Mouse (Mus musculus): ENCODE results near the gene Gm9945. TPM values are rescaled to one million over a fixed set of nuclear protein-coding genes. Genes with fewer than 3 reads are reported as not detected.
A peak's percentile ranks its signal among the peaks of the same experiment; 100 is the strongest.

Gene Gm9945
- polyA plus RNA-seq, 1 experiment from 2014 or later, result not detected

DNA sequence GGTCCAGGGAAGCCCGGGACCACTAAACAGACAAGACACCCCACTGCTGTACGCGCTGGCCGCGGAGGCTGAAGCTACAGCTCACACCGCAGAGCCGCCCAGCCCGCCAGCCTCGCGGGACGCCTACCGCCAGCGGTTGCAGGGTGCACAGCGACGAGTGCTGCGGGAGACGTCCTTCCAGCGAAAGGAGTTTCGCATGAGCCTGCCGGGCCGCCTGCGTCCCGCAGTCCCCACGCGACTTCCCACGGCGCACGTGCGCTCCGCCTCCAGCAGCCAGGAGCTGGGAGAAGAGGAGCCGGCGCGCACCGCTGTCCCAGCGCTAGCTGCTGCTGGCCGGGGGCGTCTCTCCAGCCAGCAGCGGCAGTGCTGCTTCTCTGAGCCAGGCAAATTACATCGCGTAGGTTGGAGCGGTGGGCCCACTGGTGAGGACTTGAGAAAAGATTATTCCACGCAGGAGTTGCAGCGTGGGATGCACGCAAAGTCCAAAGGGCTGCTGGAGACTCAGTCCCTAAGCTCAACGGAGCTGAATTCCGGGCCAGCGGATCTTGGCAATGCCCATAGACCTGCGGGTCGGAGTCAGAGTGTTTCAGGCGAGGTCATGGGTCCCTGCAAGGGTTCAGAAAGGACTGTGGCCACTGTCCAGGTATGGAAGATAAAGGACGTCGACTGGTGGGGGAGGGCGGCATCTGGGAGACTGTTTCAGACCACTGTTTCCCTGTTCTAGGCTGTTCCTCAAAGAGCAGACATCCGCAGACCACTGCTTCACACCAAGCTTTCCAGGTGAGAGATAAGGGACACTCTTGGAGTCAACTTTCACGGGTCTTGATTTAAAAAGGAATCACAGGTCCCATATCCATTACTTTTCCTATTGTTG is 16.2 kb upstream of the Gm9945 start:
- peaks cover 22% of the 10 kb centered on the region for H3K4me1 ChIP-seq
- H3K27ac ChIP-seq (replicated peaks), result no peak overlapping the region
- peak overlapping the region; percentile 44 for H3K4me3 ChIP-seq (replicated peaks)
- H3K4me2 ChIP-seq (replicated peaks), result peak overlapping the region; percentile 81
- H3K9ac ChIP-seq, result no peak overlapping the region; the same call in 1 of the 2 replicates
- no peaks in the 10 kb centered on the region for H3K36me3 ChIP-seq
- no peaks in the 10 kb centered on the region for H3K9me3 ChIP-seq (replicated peaks)
- H3K27me3 ChIP-seq, result peaks cover 55% of the 10 kb centered on the region
- ATAC-seq (ENCODE audit: insufficient number of reproducible peaks, low FRiP score, low TSS enrichment, low read depth), result no peak
- WGBS, result 7% methylated on average over 55 of the region's 55 CpGs

DNA sequence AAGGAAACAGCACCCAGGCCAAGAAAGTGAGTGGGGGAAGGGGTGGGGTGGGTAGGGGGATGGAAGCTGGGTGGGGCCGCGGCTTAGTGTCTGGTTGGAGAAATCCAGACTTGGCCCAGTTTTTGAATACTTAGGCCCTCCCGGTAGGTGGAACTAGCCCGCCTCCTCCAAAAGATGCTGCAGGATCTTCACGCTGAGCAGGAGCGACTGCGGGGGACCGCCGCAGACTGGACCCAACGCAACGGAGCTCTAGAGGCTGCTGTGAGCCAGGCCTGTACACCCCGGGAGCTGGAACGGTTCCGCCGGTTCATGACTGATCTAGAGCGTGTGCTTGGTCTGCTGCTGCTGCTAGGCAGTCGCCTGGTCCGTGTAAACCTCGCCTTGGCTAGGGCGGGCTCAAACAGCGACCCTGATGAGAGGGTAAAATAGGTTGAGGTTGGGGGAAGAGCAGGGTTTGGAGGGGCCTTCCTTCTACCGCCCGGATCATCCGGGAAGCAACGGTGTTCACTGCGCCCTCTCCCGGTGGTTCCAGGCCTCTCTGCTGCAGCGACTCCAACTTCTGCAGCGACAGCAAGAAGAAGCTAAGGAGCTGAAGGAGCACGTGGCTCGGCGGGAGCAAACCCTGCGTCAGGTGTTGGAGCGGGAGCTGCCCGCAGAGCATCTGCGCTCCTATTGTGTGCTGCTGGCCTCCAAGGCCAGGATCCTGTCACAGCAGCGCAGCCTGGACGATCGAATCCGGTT is 13.6 kb upstream of the Gm9945 start:
- 7% methylated on average over 40 of the region's 40 CpGs for WGBS
- ATAC-seq (ENCODE audit: insufficient number of reproducible peaks, low FRiP score, low TSS enrichment, low read depth), result no peak
- H3K27me3 ChIP-seq, result peaks cover 59% of the 10 kb centered on the region
- H3K9ac ChIP-seq, result no peak overlapping the region
- no peaks in the 10 kb centered on the region for H3K36me3 ChIP-seq
- no peaks in the 10 kb centered on the region for H3K9me3 ChIP-seq (replicated peaks)
- H3K4me1 ChIP-seq, result peaks cover 31% of the 10 kb centered on the region
- no peak overlapping the region for H3K27ac ChIP-seq (replicated peaks)
- peak overlapping the region; percentile 59 for H3K4me2 ChIP-seq (replicated peaks)
- peak overlapping the region; percentile 41 for H3K4me3 ChIP-seq (replicated peaks)

DNA sequence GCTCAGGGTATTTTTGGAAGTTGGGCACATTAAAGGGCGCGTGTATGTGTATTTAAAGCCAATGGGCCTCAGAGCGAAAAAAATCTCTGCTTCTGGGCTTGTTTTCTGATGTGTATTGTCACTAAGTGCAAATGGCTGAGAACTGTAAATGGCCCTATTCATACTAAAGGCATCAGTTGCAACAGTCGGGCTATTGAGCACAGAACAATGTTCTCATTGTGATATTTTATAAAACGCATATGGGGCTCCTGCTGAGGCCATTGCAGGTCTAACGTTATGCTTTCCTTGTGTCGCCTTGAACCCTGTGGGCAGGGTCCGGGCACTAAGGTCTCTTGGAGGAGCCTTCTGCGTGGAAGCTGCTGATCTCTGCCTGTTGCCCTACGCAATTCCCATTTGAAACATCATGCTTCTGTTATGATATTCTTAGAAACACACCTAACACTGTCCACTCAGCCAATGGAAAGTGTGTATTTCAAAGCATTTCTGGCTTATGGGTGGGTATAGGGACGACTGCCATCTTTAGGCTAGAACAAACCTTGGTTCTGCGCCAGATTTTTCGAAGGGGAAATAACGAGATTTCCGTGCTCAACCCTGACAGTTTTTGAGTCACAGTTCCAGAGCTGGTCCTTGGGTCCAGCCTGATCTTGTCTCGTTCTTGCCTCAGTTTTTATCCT is 10.5 kb upstream of the Gm9945 start:
- H3K4me1 ChIP-seq, result peaks cover 20% of the 10 kb centered on the region
- H3K4me3 ChIP-seq (replicated peaks), result peak overlapping the region; percentile 26
- H3K27me3 ChIP-seq, result peaks cover 37% of the 10 kb centered on the region
- ATAC-seq (ENCODE audit: insufficient number of reproducible peaks, low FRiP score, low TSS enrichment, low read depth), result no peak
- no peak overlapping the region for H3K9ac ChIP-seq
- H3K4me2 ChIP-seq (replicated peaks), result peak overlapping the region; percentile 52
- WGBS, result 21% methylated on average over 16 of the region's 16 CpGs
- H3K9me3 ChIP-seq (replicated peaks), result no peaks in the 10 kb centered on the region
- H3K36me3 ChIP-seq, result no peaks in the 10 kb centered on the region
- no peak overlapping the region for H3K27ac ChIP-seq (replicated peaks)

DNA sequence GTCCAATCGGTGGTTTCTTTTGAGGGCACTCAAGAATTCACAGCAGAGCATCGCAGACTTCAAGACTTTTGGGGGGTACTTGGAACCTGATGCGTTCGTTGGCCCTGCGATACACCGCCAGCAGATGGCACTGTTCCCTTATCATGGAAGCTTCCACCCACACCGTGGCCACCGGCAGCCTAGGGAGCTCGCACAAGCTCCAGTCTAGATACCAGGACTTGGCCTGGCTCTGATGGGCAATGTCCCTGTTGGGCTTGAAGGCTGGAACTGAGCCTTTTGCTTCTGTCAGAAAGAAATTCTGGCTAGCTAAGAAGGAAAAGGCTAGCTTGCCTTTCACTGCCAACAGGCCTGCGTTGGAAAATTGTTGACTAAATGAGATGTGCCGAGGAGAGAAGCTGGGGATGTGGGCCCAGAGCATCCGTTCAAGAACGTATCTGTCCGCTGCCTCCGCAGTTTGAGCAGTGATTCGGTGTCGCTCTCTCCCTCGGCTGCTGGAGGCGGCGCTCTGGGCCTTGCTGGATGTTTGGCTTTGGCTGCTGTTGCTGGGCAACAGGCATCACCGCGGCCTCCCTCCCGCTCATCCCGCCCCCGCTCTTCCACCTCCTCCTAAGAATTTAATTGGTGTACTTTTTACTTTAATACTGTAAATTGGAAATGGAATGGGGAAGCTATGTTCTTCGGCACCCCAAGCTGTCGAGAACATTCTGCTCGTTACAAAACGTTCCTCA is 9.8 kb upstream of the Gm9945 start, which contains the start of gene Gm9837:
Gene Gm9837, minus strand, starts transcription at position 512 of the 728 bp plus-strand sequence.
- peak; percentile 78 for ATAC-seq (ENCODE audit: insufficient number of reproducible peaks, low FRiP score, low TSS enrichment, low read depth)
- peaks cover 36% of the 10 kb centered on the region for H3K27me3 ChIP-seq
- no peaks in the 10 kb centered on the region for H3K9me3 ChIP-seq (replicated peaks)
- H3K36me3 ChIP-seq, result no peaks in the 10 kb centered on the region
- 4% methylated on average over 29 of the region's 29 CpGs for WGBS
- H3K4me2 ChIP-seq (replicated peaks), result peak within 1 kb of the TSS; percentile 52
- no peak within 1 kb of the TSS for H3K27ac ChIP-seq (replicated peaks)
- no peak within 1 kb of the TSS for H3K9ac ChIP-seq
- H3K4me3 ChIP-seq (replicated peaks), result peak within 1 kb of the TSS; percentile 26
- peaks cover 20% of the 10 kb centered on the region for H3K4me1 ChIP-seq

DNA sequence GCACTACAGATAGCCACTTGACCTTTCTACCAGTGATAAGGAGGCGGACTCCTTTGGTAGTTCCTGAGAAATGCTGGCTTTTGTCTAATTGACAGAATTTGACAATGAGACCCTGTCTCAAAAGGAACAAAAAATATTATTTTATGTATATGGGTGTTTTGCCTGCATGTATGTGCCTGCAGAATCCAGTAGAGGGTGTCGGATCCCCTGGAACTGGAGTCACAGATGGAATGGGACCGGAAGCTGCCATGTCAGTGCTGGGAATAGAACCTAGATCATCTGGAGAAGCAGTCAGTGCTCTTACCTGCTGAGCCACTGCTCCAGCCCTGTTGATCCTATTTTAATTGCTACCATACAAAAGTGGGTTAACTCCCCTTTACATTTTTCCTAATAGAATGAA is 7.3 kb upstream of the Gm9945 start:
- WGBS, result 75% methylated on average over 3 of the region's 3 CpGs
- no peak for ATAC-seq (ENCODE audit: insufficient number of reproducible peaks, low FRiP score, low TSS enrichment, low read depth)
- no peak overlapping the region for H3K4me3 ChIP-seq (replicated peaks)
- peaks cover 37% of the 10 kb centered on the region for H3K27me3 ChIP-seq
- H3K9me3 ChIP-seq (replicated peaks), result no peaks in the 10 kb centered on the region
- no peak overlapping the region for H3K27ac ChIP-seq (replicated peaks)
- H3K4me2 ChIP-seq (replicated peaks), result no peak overlapping the region
- no peak overlapping the region for H3K9ac ChIP-seq
- peaks cover 16% of the 10 kb centered on the region for H3K4me1 ChIP-seq
- no peaks in the 10 kb centered on the region for H3K36me3 ChIP-seq

- Histone ChIP-seq H3K4me3 (replicated peaks) (no peak overlapping the region), H3K36me3 (no peaks in the 10 kb centered on the region), H3K9ac (no peak overlapping the region), H3K27me3 (peaks cover 65% of the 10 kb centered on the region), H3K4me1 (peaks cover 27% of the 10 kb centered on the region), H3K4me2 (replicated peaks) (no peak overlapping the region), H3K27ac (replicated peaks) (no peak overlapping the region), H3K9me3 (replicated peaks) (no peaks in the 10 kb centered on the region)
- no peak for ATAC-seq (ENCODE audit: insufficient number of reproducible peaks, low FRiP score, low TSS enrichment, low read depth)
- WGBS, result 18% methylated on average over 8 of the region's 8 CpGs
Observed at GRCm38 (mm10) chr11:53475620-53476019, 4.3 kb upstream of the Gm9945 start.

- H3K36me3 ChIP-seq, result no peaks in the 10 kb centered on the region
- no peak overlapping the region for H3K27ac ChIP-seq (replicated peaks)
- H3K4me3 ChIP-seq (replicated peaks), result 0 out of 2 replicates have a peak overlapping the region, but pooled peaks have one; percentile 45
- 27% methylated on average over 7 of the region's 7 CpGs for WGBS
- no peak for ATAC-seq (ENCODE audit: insufficient number of reproducible peaks, low FRiP score, low TSS enrichment, low read depth)
- H3K4me2 ChIP-seq (replicated peaks), result no peak overlapping the region
- no peaks in the 10 kb centered on the region for H3K9me3 ChIP-seq (replicated peaks)
- H3K9ac ChIP-seq, result no peak overlapping the region
- peaks cover 71% of the 10 kb centered on the region for H3K27me3 ChIP-seq
- H3K4me1 ChIP-seq, result peaks cover 26% of the 10 kb centered on the region
Observed at GRCm38 (mm10) chr11:53477833-53478232, 2.1 kb upstream of the Gm9945 start.

GRCm38 (mm10) chr11:53478383-53479170 is 1.4 kb upstream of the Gm9945 start:
- Histone ChIP-seq H3K4me1 (peaks cover 26% of the 10 kb centered on the region), H3K9me3 (replicated peaks) (no peaks in the 10 kb centered on the region), H3K9ac (no peak overlapping the region), H3K36me3 (no peaks in the 10 kb centered on the region), H3K27ac (replicated peaks) (no peak overlapping the region), H3K27me3 (peaks cover 71% of the 10 kb centered on the region), H3K4me3 (replicated peaks) (peak overlapping the region; percentile 45), H3K4me2 (replicated peaks) (peak overlapping the region; percentile 82)
- 5% methylated on average over 79 of the region's 79 CpGs for WGBS
- no peak for ATAC-seq (ENCODE audit: insufficient number of reproducible peaks, low FRiP score, low TSS enrichment, low read depth)

GRCm38 (mm10) chr11:53479171-53479782 is 689 bp upstream of the Gm9945 start:
- Histone ChIP-seq H3K4me2 (replicated peaks) (peak overlapping the region; percentile 82), H3K9ac (no peak overlapping the region), H3K4me3 (replicated peaks) (peak overlapping the region; percentile 45), H3K36me3 (no peaks in the 10 kb centered on the region), H3K27ac (replicated peaks) (no peak overlapping the region), H3K4me1 (peaks cover 26% of the 10 kb centered on the region), H3K9me3 (replicated peaks) (no peaks in the 10 kb centered on the region), H3K27me3 (peaks cover 67% of the 10 kb centered on the region)
- peak; percentile 56 for ATAC-seq (ENCODE audit: insufficient number of reproducible peaks, low FRiP score, low TSS enrichment, low read depth)
- under 1% methylated on average over 62 of the region's 62 CpGs for WGBS

Data from embryonic facial prominence, embryonic 15.5 days (tissue).